Mouse (Mus musculus): ENCODE results near the gene Ggt7.

DNA sequence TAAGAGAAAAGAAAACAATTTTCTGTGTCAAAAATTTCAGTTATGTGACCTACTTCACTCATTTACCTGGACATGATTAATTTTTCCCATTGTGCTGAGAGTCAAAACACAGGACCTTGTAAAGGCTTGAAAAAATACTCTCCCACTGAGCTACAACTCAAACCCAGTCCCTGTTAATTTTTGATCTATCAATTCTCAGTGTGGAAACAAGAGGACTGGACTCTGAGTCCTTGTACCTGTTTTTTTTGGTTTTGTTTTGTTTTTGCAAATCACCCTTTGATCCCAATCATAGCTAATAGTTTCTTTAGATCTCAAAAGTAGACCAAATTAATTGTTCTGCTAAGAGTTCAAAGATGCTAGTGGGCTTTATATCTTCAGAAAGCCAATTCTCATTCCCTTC is 21.7 kb upstream of the Ggt7 start:
- no peak for TF ChIP-seq POLR2A (IDR thresholded peaks at IDR 0.05; ENCODE audit: insufficient read depth, low read length)
- TF ChIP-seq CTCF (IDR thresholded peaks at IDR 0.05; ENCODE audit: low read depth, low read length), result no peak
